Comparison of ENCODE assay signal across 13 mouse cellular contexts in the genomic region with DNA sequence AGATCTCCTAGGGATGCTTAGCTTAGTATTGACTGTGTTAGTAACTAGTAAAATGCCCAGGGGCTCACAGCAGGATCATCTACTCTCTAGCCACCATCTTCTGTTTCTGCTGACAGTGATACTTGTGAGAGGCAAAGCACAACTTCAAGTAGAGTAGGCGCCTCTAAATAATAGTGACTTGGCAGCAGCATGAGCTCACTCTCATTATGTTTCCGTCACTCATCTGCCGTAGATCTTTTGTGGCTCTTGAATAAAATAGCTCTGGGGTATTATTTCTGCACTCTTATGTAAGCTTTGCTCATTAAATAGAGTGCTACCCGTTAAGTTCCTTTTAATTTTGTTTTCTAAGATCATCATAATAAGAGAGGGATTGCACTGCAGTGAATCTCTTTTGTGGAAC.
"Had no signal": no experiment of that assay in that cellular context is flagged by ENCODE, and none has a peak within 500 bp of the region (broad histone marks: within the 10 kb centered on the region; RNA-seq: fewer than 3 reads in every experiment).

No protein-coding gene starts in this region.

- H3K36me3 ChIP-seq: limb, embryonic 13.5 days; neural tube, embryonic 15.5 days had no signal

- H3K4me2 ChIP-seq: limb, embryonic 13.5 days; neural tube, embryonic 15.5 days had no signal

- H3K4me1 ChIP-seq: limb, embryonic 13.5 days had no signal

- DNase-seq: kidney, adult 11 months; kidney, adult 9 months; kidney, postnatal 36 days; left cerebral cortex, postnatal 4 days; lung, adult 18-20 months; right cerebral cortex, adult 18-20 months; right cerebral cortex, postnatal 25 days had no signal

- H3K9me3 ChIP-seq: limb, embryonic 13.5 days; neural tube, embryonic 15.5 days had no signal

- H3K27me3 ChIP-seq: limb, embryonic 13.5 days; neural tube, embryonic 15.5 days had no signal

- H3K4me3 ChIP-seq: limb, embryonic 13.5 days; myocyte; neural tube, embryonic 15.5 days had no signal

- H3K9ac ChIP-seq: limb, embryonic 13.5 days; liver, embryonic 14.5 days; neural tube, embryonic 15.5 days had no signal

- H3K27ac ChIP-seq: kidney, postnatal 0 days; limb, embryonic 13.5 days; liver, embryonic 14.5 days; neural tube, embryonic 15.5 days; stomach, postnatal 0 days had no signal
